Mouse (Mus musculus) thymus, adult 2 months (tissue): Measurements from ENCODE around the gene Kcnq5.

ENCODE experiments used
- CTCF ChIP-seq: fragments of 200-500 bp; IDR thresholded peaks from 2 replicates; pipeline ENCODE4 v1.5.1; 2012; ENCODE audit warnings: mild to moderate bottlenecking, control low read depth, low read length, moderate library complexity, borderline replicate concordance; ENCODE audit not compliant: control insufficient read depth, poor library complexity, insufficient read depth; ENCODE audit errors: extremely low read depth
- POLR2A ChIP-seq: fragments of 200-500 bp; IDR thresholded peaks from 2 replicates; pipeline ENCODE4 v1.6.1; 2012; ENCODE audit warnings: mild to moderate bottlenecking, low read length, control low read depth, moderate library complexity; ENCODE audit not compliant: control insufficient read depth, poor library complexity, insufficient read depth; ENCODE audit errors: extremely low read depth

- no peak for TF ChIP-seq CTCF
- no peak for TF ChIP-seq POLR2A
Measured at GRCm38 (mm10) chr1:21600606-21601005, 361.1 kb downstream of the Kcnq5 start.
